Mouse (Mus musculus) CH12.LX (cell line): ENCODE measurements around the gene Ces2f. TPM values are rescaled to one million over a fixed set of nuclear protein-coding genes. Genes with fewer than 3 reads are reported as not detected.

ENCODE experiments used
- DNase-seq: peaks from one replicate; pipeline ENCODE4 v3.0.0-alpha.2; 2013; ENCODE audit errors: extremely low read depth
- H3K27ac ChIP-seq: 2 replicates; pipeline ENCODE4 v1.5.1; 2012; ENCODE audit warnings: low read depth, mild to moderate bottlenecking, control low read depth, moderate library complexity; ENCODE audit not compliant: insufficient read depth
- H3K27me3 ChIP-seq: replicated peaks from 2 replicates; pipeline ENCODE3; 2012; ENCODE audit warnings: inconsistent platforms
- H3K36me3 ChIP-seq, 2 experiments: replicated peaks in 1 of 2; 2 replicates each; pipeline versions ENCODE3 to v1.6.1; 2012; ENCODE audit warnings: inconsistent platforms in 1 of 2, low read length in 1 of 2, mild to moderate bottlenecking in 1 of 2, mixed read lengths in 1 of 2, moderate library complexity in 1 of 2; ENCODE audit not compliant: control insufficient read depth in 1 of 2, insufficient read depth in 1 of 2
- H3K4me1 ChIP-seq, 2 experiments: 2 replicates each; pipeline ENCODE4 v1.6.1; 2012; ENCODE audit warnings: inconsistent platforms in 1 of 2, moderate library complexity in 1 of 2; ENCODE audit not compliant: insufficient read depth in 2 of 2, control insufficient read depth in 1 of 2
- H3K4me2 ChIP-seq: 2 replicates; pipeline ENCODE4 v1.6.1; 2012; ENCODE audit warnings: low read depth, mild to moderate bottlenecking, control low read depth; ENCODE audit not compliant: poor library complexity, insufficient read depth, severe bottlenecking
- H3K4me3 ChIP-seq, 3 experiments: fragments of 150-350 bp in 1 of 3; sonication (generic) in 1 of 3; replicated peaks in 1 of 3; 2 replicates each; pipeline versions ENCODE3 to v1.5.1; 2011 to 2012; ENCODE audit warnings: low read depth in 2 of 3, low read length in 2 of 3, mild to moderate bottlenecking in 2 of 3, moderate library complexity in 2 of 3, control low read depth in 1 of 3, improper control_type of control experiment in 1 of 3, inconsistent platforms in 1 of 3, mixed read lengths in 1 of 3; ENCODE audit not compliant: poor library complexity in 1 of 3
- H3K79me2 ChIP-seq: replicated peaks from 2 replicates; pipeline ENCODE4 v1.6.1; 2012; ENCODE audit warnings: mild to moderate bottlenecking, moderate library complexity; ENCODE audit not compliant: control insufficient read depth, poor library complexity, insufficient read depth, severe bottlenecking; ENCODE audit errors: extremely low read depth
- H3K9ac ChIP-seq: 2 replicates; pipeline ENCODE4 v1.6.1; 2012; ENCODE audit warnings: low read depth, mild to moderate bottlenecking, control low read depth, moderate library complexity; ENCODE audit not compliant: insufficient read depth
- H3K9me3 ChIP-seq: replicated peaks from 2 replicates; pipeline ENCODE3; 2012; ENCODE audit warnings: low read length, inconsistent platforms, mixed read lengths
- CHD1 ChIP-seq: IDR thresholded peaks from 2 replicates; pipeline ENCODE4 v1.6.1; 2012; ENCODE audit warnings: low read depth, low read length, improper control_type of control experiment, inconsistent platforms
- CHD2 ChIP-seq: IDR thresholded peaks from 2 replicates; pipeline ENCODE4 v1.6.1; 2011; ENCODE audit warnings: low read length, improper control_type of control experiment
- CTCF ChIP-seq, 2 experiments: IDR thresholded peaks in 1 of 2; conservative IDR thresholded peaks in 1 of 2; 2 replicates each; pipeline ENCODE4 v1.5.1; 2011 to 2012; ENCODE audit warnings: low read depth in 2 of 2, low read length in 2 of 2, improper control_type of control experiment in 1 of 2, inconsistent platforms in 1 of 2, mild to moderate bottlenecking in 1 of 2, moderate library complexity in 1 of 2
- E2F4 ChIP-seq: IDR thresholded peaks from 2 replicates; pipeline ENCODE4 v1.6.1; 2011; ENCODE audit warnings: low read depth, low read length, improper control_type of control experiment; ENCODE audit not compliant: insufficient replicate concordance
- ETS1 ChIP-seq: conservative IDR thresholded peaks from 2 replicates; pipeline ENCODE4 v1.6.1; 2012; ENCODE audit warnings: low read depth, mild to moderate bottlenecking, inconsistent platforms, low read length, improper control_type of control experiment, moderate library complexity
- KAT2A ChIP-seq: IDR thresholded peaks from 2 replicates; pipeline ENCODE4 v1.6.1; 2012; ENCODE audit warnings: low read length, improper control_type of control experiment, inconsistent platforms; ENCODE audit not compliant: insufficient replicate concordance
- MEF2A ChIP-seq: IDR thresholded peaks from 2 replicates; pipeline ENCODE4 v1.6.1; 2014; ENCODE audit warnings: low read depth, mild to moderate bottlenecking, inconsistent platforms, low read length, improper control_type of control experiment, borderline replicate concordance
- MYC ChIP-seq: IDR thresholded peaks from 2 replicates; pipeline ENCODE4 v1.6.1; 2011; ENCODE audit warnings: low read depth, mild to moderate bottlenecking, improper control_type of control experiment, low read length
- POLR2A ChIP-seq: IDR thresholded peaks from 2 replicates; pipeline ENCODE4 v1.6.1; 2011; ENCODE audit warnings: low read depth, mild to moderate bottlenecking, improper control_type of control experiment, low read length
- RAD21 ChIP-seq: IDR thresholded peaks from 2 replicates; pipeline ENCODE4 v1.6.1; 2011; ENCODE audit warnings: low read depth, mild to moderate bottlenecking, low read length, improper control_type of control experiment, moderate library complexity
- RCOR1 ChIP-seq: conservative IDR thresholded peaks from 2 replicates; pipeline ENCODE4 v1.6.1; 2012; ENCODE audit warnings: low read depth, mild to moderate bottlenecking, inconsistent platforms, low read length, improper control_type of control experiment
- SIN3A ChIP-seq: IDR thresholded peaks from 2 replicates; pipeline ENCODE4 v1.6.1; 2012; ENCODE audit warnings: low read length, improper control_type of control experiment, inconsistent platforms
- SMC3 ChIP-seq: IDR thresholded peaks from 2 replicates; pipeline ENCODE4 v1.6.1; 2011; ENCODE audit warnings: low read depth, low read length, improper control_type of control experiment
- TBP ChIP-seq: conservative IDR thresholded peaks from 2 replicates; pipeline ENCODE4 v1.6.1; 2011; ENCODE audit warnings: low read depth, low read length, improper control_type of control experiment
- TCF12 ChIP-seq: IDR thresholded peaks from 2 replicates; pipeline ENCODE4 v1.6.1; 2014; ENCODE audit warnings: low read depth, mild to moderate bottlenecking, inconsistent platforms, low read length, improper control_type of control experiment
- UBTF ChIP-seq: IDR thresholded peaks from 2 replicates; pipeline ENCODE4 v1.6.1; 2012; ENCODE audit warnings: low read depth, mild to moderate bottlenecking, inconsistent platforms, low read length, improper control_type of control experiment, moderate library complexity
- USF2 ChIP-seq: conservative IDR thresholded peaks from 2 replicates; pipeline ENCODE4 v1.6.1; 2011; ENCODE audit warnings: low read depth, low read length, improper control_type of control experiment
- ZKSCAN1 ChIP-seq: IDR thresholded peaks from 2 replicates; pipeline ENCODE4 v1.6.1; 2012; ENCODE audit warnings: low read depth, inconsistent platforms, low read length, improper control_type of control experiment, borderline replicate concordance
- ZMIZ1 ChIP-seq: IDR thresholded peaks from 2 replicates; pipeline ENCODE4 v1.6.1; 2012; ENCODE audit warnings: low read depth, mild to moderate bottlenecking, inconsistent platforms, low read length, improper control_type of control experiment
- dilution Hi-C: fragments of 300-500 bp; cut with MboI; formaldehyde crosslinking; loops from 2 replicates; pipeline ENCODE4 v1.14.3; 2020; ENCODE audit warnings: low sequenced_read_pairs; ENCODE audit not compliant: extremely low pct_unique_long_range_greater_than_20kb, extremely low pct_ligation_motif_present
- in situ Hi-C: fragments of 300-500 bp; cut with MboI; formaldehyde crosslinking; loops from 3 replicates; pipeline ENCODE4 v1.14.3; 2019; ENCODE audit warnings: low sequenced_read_pairs, low pct_ligation_motif_present, low pct_unique_long_range_greater_than_20kb, mixed read lengths
- polyA plus RNA-seq: library from polyadenylated mRNA; unstranded; fragments of >175 nt; gene quantifications from 2 replicates; pipeline ENCODE4 v1.2.1, GENCODE M21; 2012; ENCODE audit warnings: low read depth; ENCODE audit not compliant: insufficient read length
- total RNA-seq, 2 experiments: library from RNA; depleted of rRNA; stranded (reverse); fragments of 300-350 nt in 1 of 2; fragments of >200 nt in 1 of 2; gene quantifications; 2 replicates each; pipeline ENCODE4 v1.2.3; 2012 to 2014

The Ces2f gene
- total RNA-seq (2012; rRNA removed) = 0.04 and 0.08 TPM in 2 replicates
- 0.04 TPM in 1 of 2 replicates, not detected in the other for total RNA-seq (2014; rRNA removed)
- not detected in 2 replicates for polyA plus RNA-seq

- Histone ChIP-seq H3K27me3 (no peaks in the 10 kb centered on the region), H3K27ac (no peak within 1 kb of the TSS), H3K4me1 (peaks cover 0 to 4% of the 10 kb centered on the region in 2 experiments; a peak in 1 of 4 replicates), H3K4me2 (no peak within 1 kb of the TSS), H3K36me3 (no peaks in the 10 kb centered on the region), H3K9ac (no peak within 1 kb of the TSS), H3K9me3 (no peaks in the 10 kb centered on the region), H3K4me3 (no peak within 1 kb of the TSS), H3K79me2 (no peaks in the 10 kb centered on the region)
- dilution Hi-C loops (no loop called here), in situ Hi-C loops (no loop called here)
- no peak for DNase-seq
- TF ChIP-seq ETS1 = no peak
- no peak for TF ChIP-seq UBTF
- TF ChIP-seq TBP = no peak
Measured at GRCm38 (mm10) chr8:104947056-104947455, at the start of gene Ces2f. TSS of gene Ces2f (plus strand) at chr8:104947356.

GRCm38 (mm10) chr8:104901746-104902145 lies 45.4 kb upstream of the Ces2f start:
- in situ Hi-C loops = loop anchor here (5.0 to 25.0 kb wide), 2 partner anchors 74 to 139 kb away; no protein-coding TSS in a partner anchor
- dilution Hi-C loops = no loop called here
- no peak overlapping the region for H3K4me3 ChIP-seq
- no peaks in the 10 kb centered on the region for H3K27me3 ChIP-seq
- H3K9ac ChIP-seq = no peak overlapping the region
- H3K27ac ChIP-seq = no peak overlapping the region
- no peaks in the 10 kb centered on the region for H3K79me2 ChIP-seq
- H3K36me3 ChIP-seq = no peaks in the 10 kb centered on the region
- peak; percentile 10 for DNase-seq
- no peak overlapping the region for H3K4me2 ChIP-seq
- TF ChIP-seq ZKSCAN1 (no peak), USF2 (no peak), CHD2 (no peak), RAD21 (peak; percentile 61), SIN3A (no peak), MYC (no peak), RCOR1 (no peak), TCF12 (no peak), KAT2A (no peak), MEF2A (no peak), CHD1 (no peak), SMC3 (peak; percentile 70), ZMIZ1 (no peak), POLR2A (no peak), CTCF (conservative IDR thresholded peaks at IDR 0.05 in 1 of 2, IDR thresholded peaks at IDR 0.05 in 1 of 2; ENCODE audit: low read depth in 2 of 2, low read length in 2 of 2) (peak in 1 of 2 experiments; percentile 60; a peak in 2 of 4 replicates), TBP (no peak), E2F4 (no peak)
- TF ChIP-seq, all 38 proteins: peak for 3
- Histone ChIP-seq H3K4me1 (peaks cover 0 to 5% of the 10 kb centered on the region in 2 experiments; a peak in 1 of 4 replicates), H3K9me3 (no peaks in the 10 kb centered on the region)
